Mouse (Mus musculus) spleen, adult 2 months (tissue): ENCODE measurements at regions not wholly inside any gene's neighbourhood (a gene's known extent, or its start where the extent isn't known, plus 50 kb on each side); places are given as distances from the start of the nearest gene placed in this dataset.

Experiments
- CTCF ChIP-seq: fragments of 200-500 bp; IDR thresholded peaks from 2 replicates; pipeline ENCODE4 v1.5.1; 2011; ENCODE audit warnings: mild to moderate bottlenecking, inconsistent platforms; ENCODE audit not compliant: insufficient read depth, insufficient read length, insufficient replicate concordance; ENCODE audit errors: extremely low read depth
- POLR2A ChIP-seq: fragments of 200-500 bp; IDR thresholded peaks from 2 replicates; pipeline ENCODE4 v1.6.1; 2011; ENCODE audit warnings: low read depth, low read length, inconsistent platforms

- TF ChIP-seq CTCF = no peak
- TF ChIP-seq POLR2A = no peak
Observed at GRCm38 (mm10) chr2:178990959-178991358, 451.3 kb upstream of the Cdh4 start.
